Mouse (Mus musculus): Measurements from ENCODE around the gene Zbtb8os.
"Not testable (repeated sequence)": the region's sequence is repeated elsewhere in the genome, so short reads cannot be mapped to it uniquely, and the experiment has no call there.

- TF ChIP-seq POLR2A (IDR thresholded peaks at IDR 0.05; ENCODE audit: insufficient read depth, low read length); CTCF (IDR thresholded peaks at IDR 0.05; ENCODE audit: low read depth, low read length); EP300 (IDR thresholded peaks at IDR 0.05; ENCODE audit: insufficient read depth, low read depth, low read length): not testable (repeated sequence)
These were observed 26.7 kb downstream of the Zbtb8os start for GRCm38 (mm10) chr4:129362238-129362637.
